Mouse (Mus musculus): ENCODE results near the gene C530025M09Rik.

C530025M09Rik gene

GRCm38 (mm10) chr2:149830536-149831458, at the start of gene C530025M09Rik:
C530025M09Rik (minus strand) TSS chr2:149831213.
- DNase-seq (ENCODE audit: low read depth), result no peak

- DNase-seq (ENCODE audit: low read depth), result no peak
Observed at GRCm38 (mm10) chr2:149877954-149878353, 46.9 kb upstream of the C530025M09Rik start.

GRCm38 (mm10) chr2:149873346-149873745, 42.3 kb upstream of the C530025M09Rik start:
- DNase-seq (ENCODE audit: low read depth), result peak; percentile 13

GRCm38 (mm10) chr2:149872496-149872895, 41.5 kb upstream of the C530025M09Rik start:
- DNase-seq (ENCODE audit: low read depth), result no peak

- no peak for DNase-seq (ENCODE audit: low read depth)
Observed at GRCm38 (mm10) chr2:149870496-149870895, 39.5 kb upstream of the C530025M09Rik start.

- no peak for DNase-seq (ENCODE audit: low read depth)
Observed at GRCm38 (mm10) chr2:149865914-149866435, 35.0 kb upstream of the C530025M09Rik start.

GRCm38 (mm10) chr2:149861002-149861401, 30.0 kb upstream of the C530025M09Rik start:
- no peak for DNase-seq (ENCODE audit: low read depth)

GRCm38 (mm10) chr2:149848778-149849177, 17.8 kb upstream of the C530025M09Rik start:
- no peak for DNase-seq (ENCODE audit: low read depth)

GRCm38 (mm10) chr2:149844575-149844974, 13.6 kb upstream of the C530025M09Rik start:
- no peak for DNase-seq (ENCODE audit: low read depth)

GRCm38 (mm10) chr2:149839666-149840065, 8.7 kb upstream of the C530025M09Rik start:
- no peak for DNase-seq (ENCODE audit: low read depth)

- DNase-seq (ENCODE audit: low read depth), result no peak
Observed at GRCm38 (mm10) chr2:149836471-149837135, 5.6 kb upstream of the C530025M09Rik start.

- DNase-seq (ENCODE audit: low read depth), result no peak
Observed at GRCm38 (mm10) chr2:149835091-149835490, 4.1 kb upstream of the C530025M09Rik start.

GRCm38 (mm10) chr2:149832301-149832700, 1.3 kb upstream of the C530025M09Rik start:
- DNase-seq (ENCODE audit: low read depth), result no peak

GRCm38 (mm10) chr2:149831459-149832245, 639 bp upstream of the C530025M09Rik start:
- no peak for DNase-seq (ENCODE audit: low read depth)

- DNase-seq (ENCODE audit: low read depth), result no peak
Observed at GRCm38 (mm10) chr2:149829955-149830535, 968 bp downstream of the C530025M09Rik start.

GRCm38 (mm10) chr2:149828911-149829310, 2.1 kb downstream of the C530025M09Rik start, which contains the start of gene Syndig1:
Syndig1 (plus strand) TSS chr2:149829211.
- DNase-seq (ENCODE audit: low read depth), result no peak

- no peak for DNase-seq (ENCODE audit: low read depth)
Observed at GRCm38 (mm10) chr2:149820201-149820600, 10.8 kb downstream of the C530025M09Rik start.

- DNase-seq (ENCODE audit: low read depth), result no peak
Observed at GRCm38 (mm10) chr2:149819751-149820150, 11.3 kb downstream of the C530025M09Rik start.

- DNase-seq (ENCODE audit: low read depth), result no peak
Observed at GRCm38 (mm10) chr2:149818395-149818794, 12.6 kb downstream of the C530025M09Rik start.

GRCm38 (mm10) chr2:149812899-149813298, 18.1 kb downstream of the C530025M09Rik start:
- DNase-seq (ENCODE audit: low read depth), result no peak

- no peak for DNase-seq (ENCODE audit: low read depth)
Observed at GRCm38 (mm10) chr2:149805256-149805655, 25.8 kb downstream of the C530025M09Rik start.
